Mouse (Mus musculus) spleen, postnatal 4 days (tissue): ENCODE measurements around the gene Morn1.

Experiments used
- DNase-seq, 2 experiments: peaks; one replicate each; pipeline ENCODE4 v3.0.0; 2022; ENCODE audit warnings: low spot score in 2 of 2

The Morn1 gene

DNA sequence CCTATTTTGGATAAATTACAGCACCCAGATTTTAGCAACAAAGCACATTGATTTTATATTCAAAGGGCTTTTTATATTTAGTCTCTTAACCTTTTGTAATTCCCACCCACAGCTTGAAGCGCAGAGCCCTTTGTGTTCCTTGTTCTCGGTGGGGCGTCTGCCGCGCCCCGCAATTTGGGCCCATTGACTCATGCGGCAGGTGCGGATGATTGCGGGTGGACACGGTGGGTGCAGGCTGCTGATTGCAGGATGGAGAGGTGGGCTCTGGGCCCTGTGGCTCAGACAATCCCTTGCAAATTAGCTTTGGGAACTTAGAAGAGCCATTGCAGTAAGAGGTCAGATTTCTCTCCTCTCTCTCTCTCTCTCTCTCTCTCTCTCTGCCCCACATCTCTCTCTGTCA lies 31.9 kb downstream of the Morn1 start:
- DNase-seq, result no peak

DNA sequence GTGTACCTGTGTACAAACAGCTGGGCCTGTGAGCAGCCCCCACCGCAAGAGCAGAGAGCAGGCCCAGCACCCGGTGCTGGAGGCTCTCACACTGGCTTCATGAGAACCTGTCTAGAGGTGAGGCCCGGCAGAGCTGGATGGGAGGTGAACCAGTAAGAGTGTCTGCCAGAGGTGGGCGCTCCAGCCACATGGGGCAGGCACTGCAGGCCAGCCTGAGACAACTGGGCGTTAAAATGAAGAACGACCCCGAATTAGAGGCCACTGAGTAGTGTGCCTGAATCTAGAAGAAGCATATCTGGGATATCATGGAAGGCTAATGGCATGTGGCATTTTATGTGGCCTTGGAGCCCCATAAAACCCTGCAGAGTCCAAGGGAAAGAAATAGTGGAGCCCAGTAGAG lies 33.7 kb downstream of the Morn1 start:
- no peak for DNase-seq

DNA sequence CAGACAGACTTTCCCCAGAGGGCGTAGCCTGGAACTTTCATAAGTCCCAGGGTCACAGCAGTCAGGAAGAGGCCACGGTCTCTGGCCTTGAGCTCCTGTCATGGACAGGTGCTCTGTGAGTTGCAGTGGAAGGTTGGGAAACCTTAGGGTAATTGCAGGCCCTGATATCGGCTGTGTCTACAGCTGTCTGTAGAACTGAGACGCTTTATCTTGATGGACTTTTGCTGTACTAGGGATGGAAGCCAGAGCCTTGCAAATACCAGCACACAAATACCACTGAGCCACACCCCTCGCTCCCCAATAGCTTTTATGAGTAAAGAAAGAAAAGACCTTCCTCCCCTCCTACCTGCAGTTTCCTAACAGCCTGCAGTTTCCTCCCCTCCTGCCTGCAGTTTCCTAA lies 34.2 kb downstream of the Morn1 start:
- DNase-seq, result no peak

DNA sequence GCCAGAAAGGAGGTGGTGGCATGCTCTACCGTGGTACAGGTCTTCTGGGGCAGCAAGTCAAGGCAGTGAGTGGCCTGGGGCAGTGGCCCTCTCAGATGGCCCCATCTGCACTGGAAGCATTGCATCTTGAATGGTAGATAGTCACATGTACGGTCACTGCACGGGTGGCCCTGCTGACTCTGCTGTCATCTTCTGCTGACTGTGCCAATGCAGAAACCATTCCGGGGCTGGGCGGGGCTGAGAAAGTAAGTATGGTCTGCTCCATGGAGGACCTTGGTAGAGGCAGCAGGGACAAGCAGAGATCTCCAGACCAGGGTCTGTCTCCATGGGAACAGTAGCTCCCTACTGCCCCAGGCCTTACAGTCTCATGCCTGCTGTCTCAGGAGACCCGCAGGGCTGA lies 34.8 kb downstream of the Morn1 start:
- no peak for DNase-seq

DNA sequence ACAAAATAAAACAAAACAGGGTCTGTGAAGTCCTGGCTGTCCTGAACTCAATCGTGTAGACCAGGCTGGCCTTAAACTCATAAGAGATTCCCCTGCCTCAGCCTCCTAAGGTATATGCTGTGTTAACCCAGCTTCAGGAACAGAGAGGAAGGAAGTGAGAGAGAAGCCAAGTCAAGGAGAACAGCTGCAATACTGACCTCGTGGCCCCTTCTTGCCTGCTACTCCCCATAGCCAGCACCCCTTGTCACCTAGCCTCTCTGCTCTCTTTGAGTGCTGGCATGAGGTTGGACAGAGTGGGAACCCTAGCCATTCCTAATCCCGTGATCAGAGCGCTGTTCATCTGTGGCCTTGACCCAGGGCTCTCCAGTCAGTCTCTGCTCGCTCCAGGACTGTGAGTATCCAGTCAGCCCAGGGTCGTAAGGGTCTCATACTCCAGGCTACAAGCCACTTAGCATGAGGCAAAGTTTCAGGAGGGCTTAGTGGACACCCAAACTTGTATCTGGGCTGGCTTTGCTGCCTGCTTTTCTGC lies 35.6 kb downstream of the Morn1 start:
- no peak for DNase-seq

DNA sequence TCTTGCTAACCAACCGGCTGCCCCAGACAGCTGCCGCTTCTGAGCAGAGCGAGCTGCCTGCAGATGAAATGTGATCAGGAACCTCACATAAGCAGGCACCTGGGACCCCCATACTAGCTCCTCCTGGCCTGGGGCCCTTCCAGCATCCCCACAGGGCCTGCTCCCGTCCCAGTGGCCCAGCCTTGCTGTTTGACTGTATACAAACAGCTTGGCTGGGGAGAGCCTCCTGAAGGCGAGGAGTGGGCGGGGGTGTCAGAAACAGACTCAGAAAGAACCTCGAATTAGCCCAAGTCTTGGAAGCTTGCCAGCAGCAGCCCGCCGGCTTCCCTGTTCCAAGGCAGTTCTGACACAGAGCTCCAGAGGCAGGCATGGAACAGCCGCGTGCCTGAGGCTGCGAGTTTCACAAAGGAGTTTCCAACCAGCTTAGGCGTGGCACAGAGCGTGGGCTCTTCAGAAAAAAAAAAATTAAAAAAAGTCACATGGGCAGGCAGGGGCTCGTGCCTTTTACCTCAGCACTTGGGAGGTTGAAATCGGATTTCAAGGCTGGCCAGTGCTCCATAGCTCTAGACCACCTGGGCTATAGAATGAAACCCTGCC lies 36.2 kb downstream of the Morn1 start:
- DNase-seq, result no peak

DNA sequence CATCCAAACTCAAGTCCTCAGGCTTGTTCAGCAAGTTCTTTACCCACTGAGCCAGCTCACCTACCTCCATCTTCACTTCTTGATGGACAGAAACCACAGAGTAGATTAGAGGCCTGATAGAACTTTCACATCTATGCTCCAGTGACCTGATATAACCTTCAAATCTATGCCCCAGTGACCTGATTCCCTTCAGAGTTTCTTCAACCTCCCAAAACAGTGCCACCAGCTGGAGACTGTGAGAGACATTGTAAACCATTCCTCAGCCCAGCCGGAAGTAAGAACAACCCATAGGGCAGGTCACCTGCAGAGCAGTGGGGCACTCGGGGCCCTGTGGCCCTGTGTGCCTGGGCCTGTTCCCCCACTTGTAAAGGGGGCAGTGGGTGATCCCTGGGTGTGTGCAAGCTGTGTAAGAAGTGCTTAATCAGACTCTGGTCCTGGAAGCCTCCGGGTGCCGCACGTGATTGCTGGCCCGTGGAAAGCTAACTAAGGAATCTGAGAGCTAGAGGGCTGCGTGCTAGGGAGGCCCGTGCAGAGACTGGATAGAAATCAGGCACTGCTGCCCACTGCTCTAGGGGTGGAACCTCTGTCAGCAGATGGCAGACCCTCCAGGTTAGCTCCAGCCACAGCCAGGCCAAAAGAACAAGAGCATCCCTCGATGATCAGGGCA lies 37.6 kb downstream of the Morn1 start:
- no peak for DNase-seq

DNA sequence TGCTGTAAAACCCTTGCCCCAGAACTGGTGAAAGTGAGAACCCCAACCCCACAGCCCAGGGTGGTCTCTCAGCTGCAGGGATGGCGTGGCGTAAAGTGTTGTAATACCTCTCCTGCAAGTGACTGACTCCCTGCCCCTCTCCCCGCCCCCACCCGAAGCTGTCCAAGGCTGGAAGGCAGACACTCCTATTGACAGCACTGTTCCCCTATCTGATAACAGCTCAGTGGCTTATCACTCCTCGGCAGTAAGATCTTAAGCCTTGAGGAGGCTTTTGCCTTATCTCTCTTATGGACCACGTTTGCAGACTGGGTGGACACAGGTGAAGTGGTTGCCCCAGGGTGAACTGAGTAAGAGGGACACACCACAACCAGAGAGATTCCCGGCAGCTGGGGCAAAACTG lies 38.9 kb downstream of the Morn1 start:
- DNase-seq, result no peak

DNA sequence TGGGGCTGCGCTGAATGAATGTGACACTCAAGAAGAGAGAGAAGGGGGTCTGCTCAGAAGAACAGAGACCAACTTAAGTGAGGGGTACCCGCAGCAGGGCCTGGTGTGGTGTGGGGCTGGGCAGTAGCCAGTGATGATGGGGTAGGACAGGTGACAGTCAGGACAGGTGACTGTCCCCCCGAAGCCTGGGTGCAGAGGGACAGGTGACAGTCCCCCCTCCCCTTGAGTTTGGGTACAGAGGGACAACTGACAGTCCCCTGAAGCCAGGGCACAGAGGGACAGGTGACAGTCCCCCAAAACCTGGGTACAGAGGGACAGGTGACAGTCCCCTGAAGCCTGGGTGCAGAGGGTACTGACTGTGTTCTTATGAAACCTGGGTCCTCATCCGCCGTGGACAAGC lies 39.8 kb downstream of the Morn1 start:
- DNase-seq, result no peak

DNA sequence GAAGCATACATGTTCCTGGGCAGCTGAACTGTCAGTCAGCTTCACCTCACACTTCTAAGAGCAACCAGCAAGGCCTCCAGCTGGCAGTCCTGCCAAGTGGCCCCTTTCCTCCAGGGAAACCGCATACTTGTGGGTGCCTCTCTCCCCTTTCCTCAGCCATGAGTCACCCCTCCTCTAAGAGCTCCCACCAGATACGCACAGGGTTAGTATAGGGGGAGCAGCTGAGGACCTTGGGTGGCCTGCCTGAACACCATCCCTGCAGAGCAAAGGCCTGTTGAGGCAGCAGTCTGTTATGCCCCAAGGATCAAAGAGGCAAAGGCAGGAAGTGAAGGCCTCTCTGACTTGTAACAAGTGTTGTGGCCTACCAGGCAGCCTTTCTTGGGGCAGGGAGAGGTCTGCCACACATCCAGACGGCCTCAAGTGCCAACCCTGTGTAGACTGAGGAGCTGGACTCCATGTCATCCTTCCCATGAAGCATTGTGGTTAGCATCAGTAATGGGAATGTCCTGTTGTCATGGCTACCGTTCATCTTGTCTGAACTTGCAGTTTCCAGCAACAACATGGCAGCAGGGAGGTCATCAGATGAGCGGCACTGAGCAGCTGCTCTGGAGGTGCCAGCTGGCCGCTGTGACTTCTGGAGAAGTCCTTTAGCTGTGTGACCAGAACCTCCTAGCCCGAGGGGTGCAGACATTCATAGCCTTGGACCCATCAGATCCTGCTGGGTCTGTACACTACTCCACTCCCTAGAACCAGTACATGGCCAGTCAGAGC lies 40.4 kb downstream of the Morn1 start:
- no peak for DNase-seq

DNA sequence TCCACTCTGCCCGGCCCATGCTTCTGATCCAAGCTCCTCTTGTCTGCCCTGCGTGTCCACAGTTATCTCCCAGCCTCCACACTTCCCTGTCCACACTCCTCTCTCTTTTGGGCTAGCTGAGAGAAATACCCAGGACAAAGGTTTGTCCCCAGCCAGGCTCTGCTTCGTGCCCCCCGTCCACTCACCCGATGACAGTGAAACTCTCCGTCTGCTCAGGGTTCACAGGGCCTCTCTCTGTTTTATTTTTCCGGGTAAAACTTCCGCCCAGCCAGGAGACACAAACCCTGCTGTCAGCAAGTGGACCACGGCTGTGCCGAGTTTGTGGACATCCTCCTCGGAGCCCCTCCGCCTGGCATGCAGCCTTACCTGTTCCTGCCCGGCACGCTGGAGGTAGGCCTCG lies 42.0 kb downstream of the Morn1 start:
- no peak for DNase-seq

DNA sequence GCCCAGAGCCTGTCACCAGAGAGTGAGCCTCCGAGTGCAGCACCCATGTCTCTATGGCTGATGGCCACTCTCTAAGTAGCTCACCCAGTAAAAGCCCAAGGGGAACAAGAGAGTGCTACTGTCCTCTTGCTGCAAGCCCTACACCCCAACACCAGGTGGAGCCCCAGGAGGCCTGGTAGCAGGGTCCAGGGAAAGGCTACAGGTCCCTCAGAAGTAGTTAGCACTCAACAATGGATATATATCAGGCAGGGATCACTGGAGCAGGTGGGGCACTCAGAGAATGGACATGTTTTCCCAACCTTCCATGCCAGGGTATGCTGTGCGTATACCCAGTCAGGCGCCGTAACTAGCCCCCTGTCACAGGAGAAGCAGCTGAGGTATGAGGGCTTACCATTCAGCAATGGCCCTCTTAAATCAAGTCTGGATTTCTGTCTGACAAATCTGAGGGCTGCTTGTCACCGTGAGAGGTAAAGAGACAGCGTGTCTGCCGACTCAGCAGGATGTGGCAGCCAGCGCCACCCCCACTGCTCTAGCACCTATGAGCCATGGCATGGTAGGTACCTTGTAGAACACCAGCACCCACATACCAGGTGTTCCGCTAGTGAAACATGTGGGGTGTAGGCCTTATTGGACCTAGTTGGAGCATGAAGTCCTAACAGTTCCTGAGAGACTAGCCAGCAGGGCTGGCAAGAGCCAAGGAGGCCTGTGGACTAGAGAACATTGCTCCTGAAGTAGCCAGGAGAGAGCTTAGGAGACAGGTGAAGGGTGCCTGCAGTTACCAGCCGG lies 42.9 kb downstream of the Morn1 start:
- DNase-seq, result peak in 1 of 2 experiments; percentile 51

DNA sequence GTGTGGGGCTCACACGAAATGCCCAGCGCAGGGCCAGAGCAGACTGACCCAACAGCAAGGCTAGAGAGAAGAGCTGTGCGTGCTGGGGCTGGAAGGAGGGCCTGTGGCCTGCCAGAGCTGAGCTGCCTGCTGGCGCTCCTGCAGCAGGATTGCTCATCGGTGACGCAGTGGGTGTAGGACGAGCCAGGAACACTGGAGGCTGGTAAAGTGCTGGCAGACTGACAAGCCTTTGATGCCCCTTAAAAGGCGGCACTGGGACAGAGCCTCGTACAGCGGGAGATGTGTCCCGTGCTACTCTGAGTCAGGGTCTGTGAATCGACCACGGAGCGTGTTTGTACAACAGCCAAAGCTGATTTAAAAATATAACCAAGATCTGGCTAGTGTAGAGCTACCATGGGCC lies 43.6 kb downstream of the Morn1 start:
- DNase-seq, result no peak

DNA sequence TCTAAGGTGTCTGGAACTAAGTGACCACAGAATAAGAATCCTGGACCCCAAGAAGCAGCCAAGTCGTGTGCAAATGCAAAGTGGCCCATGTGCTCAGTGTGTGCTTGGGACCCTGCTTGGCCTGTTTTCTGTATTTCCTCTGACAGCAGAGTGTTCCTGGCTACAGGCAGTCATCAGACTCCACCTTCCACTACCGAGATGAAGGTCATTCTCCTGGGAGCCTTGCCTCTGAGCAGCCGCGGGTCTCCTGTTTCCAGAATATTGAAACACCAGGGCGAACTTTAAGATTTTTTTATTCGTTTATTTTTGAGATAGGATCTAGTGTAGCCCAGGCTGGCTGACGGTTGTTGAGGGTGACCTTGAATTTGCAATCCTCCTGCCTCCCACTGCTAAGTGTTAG lies 44.2 kb downstream of the Morn1 start:
- no peak for DNase-seq

DNA sequence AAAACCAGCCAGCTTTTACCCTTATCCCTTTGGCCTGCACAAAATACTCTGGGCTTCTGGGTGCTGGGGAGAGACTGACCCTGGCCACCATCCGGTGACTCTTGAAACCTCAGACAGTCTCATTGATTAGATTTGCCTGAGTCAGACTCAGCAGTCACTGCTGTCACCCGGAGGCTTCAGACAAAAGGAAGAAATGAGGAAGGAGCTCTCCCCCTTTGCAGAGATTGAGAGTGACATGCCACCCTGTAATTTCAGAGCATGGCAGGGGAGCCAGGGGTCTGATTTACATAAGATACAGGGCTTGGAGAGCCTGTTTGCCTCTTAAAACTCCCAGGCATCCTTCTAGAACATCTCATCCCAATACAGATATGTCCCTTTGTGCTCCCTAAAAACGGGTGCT lies 46.8 kb downstream of the Morn1 start:
- no peak for DNase-seq

DNA sequence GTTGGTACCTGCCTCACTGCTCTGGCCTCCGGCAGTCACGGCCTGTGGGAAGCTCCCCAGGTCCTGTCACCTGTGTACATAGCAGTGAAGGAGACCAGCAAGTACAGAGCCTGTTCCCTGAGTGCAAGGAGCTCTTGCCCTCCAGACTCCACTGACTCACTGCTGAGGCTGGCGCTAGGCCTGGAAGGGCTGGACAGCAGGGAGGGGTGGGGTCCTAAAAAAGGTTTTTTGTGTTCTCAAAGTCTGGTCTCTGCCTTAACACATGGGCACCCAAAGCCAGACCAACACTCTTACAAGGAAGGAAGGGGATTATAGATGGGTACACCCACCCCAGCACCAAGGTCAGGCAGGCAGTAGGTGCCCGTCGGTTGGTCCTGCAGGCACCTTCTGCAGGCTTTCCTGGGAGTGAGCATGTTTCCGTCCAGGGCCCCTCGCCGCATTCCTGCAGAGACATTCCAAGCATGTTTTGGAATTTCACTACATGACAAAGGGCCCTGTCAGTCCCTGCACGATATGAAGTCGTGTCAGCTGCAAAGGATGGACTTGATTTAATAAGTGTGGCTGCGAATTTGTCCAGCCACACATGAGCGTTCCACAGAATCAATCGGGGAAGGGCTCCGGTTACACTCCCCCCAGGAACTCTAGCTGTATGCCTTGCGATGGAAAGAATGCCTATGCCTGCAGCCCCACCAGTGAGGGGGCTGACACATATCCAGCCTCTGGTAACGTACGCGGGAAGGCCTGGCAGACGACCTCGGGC lies 47.5 kb downstream of the Morn1 start:
- DNase-seq, result no peak

DNA sequence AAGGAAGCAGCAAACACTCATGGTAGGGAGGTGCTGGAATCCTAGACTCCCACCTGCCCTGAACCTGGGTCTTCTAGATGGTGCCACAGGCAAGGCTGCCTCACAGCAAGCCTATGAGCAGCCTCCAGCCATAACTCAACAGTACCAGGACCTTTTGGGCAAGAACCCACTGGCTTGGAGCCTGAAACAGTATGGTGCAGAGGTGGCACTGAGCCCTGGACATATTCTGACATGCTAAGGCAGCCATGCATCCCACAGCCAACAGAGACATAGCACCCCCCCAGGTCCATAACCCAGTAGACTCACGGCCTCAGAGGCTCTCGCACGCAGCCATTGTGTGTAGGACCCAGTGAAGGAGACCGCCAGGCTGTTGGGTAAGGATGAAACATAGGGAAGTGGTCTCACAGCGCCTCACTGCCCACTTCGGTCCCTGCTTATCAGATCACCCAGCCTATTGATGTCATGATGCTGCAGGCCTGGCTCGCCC lies 48.4 kb downstream of the Morn1 start:
- no peak for DNase-seq

DNA sequence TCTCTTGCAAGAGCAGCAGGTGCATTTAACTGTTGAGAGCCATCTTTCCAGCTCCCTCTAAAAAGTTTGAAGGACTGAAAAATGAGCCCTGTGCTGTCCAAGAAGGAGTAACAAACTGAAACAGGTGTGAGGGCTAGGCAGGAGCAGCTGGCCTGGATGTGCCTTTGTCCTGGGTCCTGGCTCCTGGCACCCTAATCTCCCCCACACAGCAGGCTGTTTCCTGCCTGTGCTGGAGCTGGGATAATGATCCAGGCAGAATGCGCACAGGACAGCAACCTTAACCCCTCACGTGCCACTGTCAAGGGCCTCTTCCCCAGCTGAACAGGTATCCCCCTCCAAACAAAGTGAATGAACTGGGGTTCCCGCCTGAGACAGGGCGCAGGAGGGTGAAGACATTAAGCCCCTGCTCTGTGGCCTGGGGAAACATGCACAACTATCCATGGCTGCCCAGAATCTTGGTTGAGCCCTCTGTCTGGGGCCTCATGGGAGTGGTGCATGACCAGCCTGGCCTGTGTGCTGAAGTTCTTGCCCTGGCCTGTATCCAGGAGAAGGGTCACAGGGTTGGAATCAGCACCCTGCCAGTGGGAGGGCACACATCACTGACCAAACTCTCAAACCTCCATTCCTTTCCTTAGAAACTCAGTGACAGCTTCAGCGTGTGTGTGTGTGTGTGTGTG lies 49.7 kb downstream of the Morn1 start:
- no peak for DNase-seq

DNA sequence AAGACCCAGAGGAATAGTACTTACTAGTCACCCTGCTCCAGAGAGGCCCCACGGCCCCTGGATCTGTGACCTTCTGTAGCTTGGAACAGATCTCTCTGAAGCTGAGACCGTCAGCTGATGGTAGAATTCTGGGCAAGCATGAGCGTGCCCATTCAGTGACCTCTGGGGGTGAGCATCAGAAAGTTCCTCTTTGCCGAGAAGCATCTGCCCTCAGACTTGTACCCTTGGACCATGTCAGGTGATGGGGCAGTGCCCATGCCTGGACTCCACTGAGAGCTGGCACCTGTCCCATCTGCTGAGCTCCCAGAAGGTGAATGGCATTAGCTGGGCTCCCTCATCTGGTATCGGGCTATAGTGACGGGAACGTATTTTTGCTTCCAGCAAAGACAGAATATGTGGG lies 51.5 kb downstream of the Morn1 start:
- no peak for DNase-seq

DNA sequence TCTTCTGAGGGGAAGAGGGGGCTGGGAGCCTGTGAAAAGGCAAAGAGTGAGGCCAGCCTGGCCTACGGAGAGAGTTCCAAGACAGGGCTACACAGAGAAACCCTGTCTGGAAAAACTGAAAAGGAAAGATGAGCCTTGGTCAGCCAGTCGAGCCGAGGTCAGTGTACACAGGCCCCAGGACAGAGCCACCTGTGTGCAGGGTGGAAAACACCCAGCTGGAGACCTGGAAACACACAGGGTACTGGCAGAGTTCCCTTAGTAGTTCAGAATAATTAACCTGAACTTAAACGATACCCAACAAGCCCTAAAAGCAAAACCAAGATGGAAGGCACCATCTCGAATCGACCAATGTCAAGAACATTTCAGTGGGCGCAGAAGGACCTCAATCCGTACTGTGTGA lies 52.1 kb downstream of the Morn1 start:
- no peak for DNase-seq
